Mouse (Mus musculus) liver, embryonic 16.5 days (tissue): ENCODE measurements around the gene Klf13. TPM values are rescaled to one million over a fixed set of nuclear protein-coding genes. Genes with fewer than 3 reads are reported as not detected.

Experiments used
- ATAC-seq: fragments of 200-750 bp; cut with Nextera tagmentation; 2 replicates; pipeline ENCODE4 v1.8.0; 2017; ENCODE audit warnings: low read depth, mild to moderate bottlenecking, moderate number of reproducible peaks, moderate library complexity
- H3K27ac ChIP-seq: fragments of 300-500 bp; sonication (generic); 2 replicates; pipeline ENCODE4 v1.5.1; 2014; ENCODE audit warnings: mild to moderate bottlenecking, low read length
- H3K27me3 ChIP-seq: fragments of 300-500 bp; sonication (generic); 2 replicates; pipeline ENCODE4 v1.6.1; 2014; ENCODE audit warnings: low read depth, low read length, mixed read lengths; ENCODE audit not compliant: control insufficient read depth, insufficient read depth
- H3K36me3 ChIP-seq: fragments of 300-500 bp; sonication (generic); 2 replicates; pipeline ENCODE4 v1.6.1; 2014; ENCODE audit warnings: mild to moderate bottlenecking; ENCODE audit not compliant: control insufficient read depth, insufficient read depth
- H3K4me1 ChIP-seq: fragments of 300-500 bp; sonication (generic); 2 replicates; pipeline ENCODE4 v1.6.1; 2014; ENCODE audit warnings: low read depth, low read length, mixed read lengths; ENCODE audit not compliant: control insufficient read depth
- H3K4me2 ChIP-seq: fragments of 300-500 bp; sonication (generic); 2 replicates; pipeline ENCODE4 v1.6.1; 2014; ENCODE audit warnings: low read depth, low read length, mixed read lengths
- H3K4me3 ChIP-seq: fragments of 300-500 bp; sonication (generic); 2 replicates; pipeline ENCODE4 v1.5.1; 2014; ENCODE audit warnings: low read depth, mild to moderate bottlenecking, low read length
- H3K9ac ChIP-seq: fragments of 300-500 bp; sonication (generic); 2 replicates; pipeline ENCODE4 v1.6.1; 2014; ENCODE audit warnings: low read depth, low read length
- H3K9me3 ChIP-seq: fragments of 300-500 bp; sonication (generic); replicated peaks from 2 replicates; pipeline ENCODE4 v1.6.1; 2016; ENCODE audit warnings: low read length; ENCODE audit not compliant: control insufficient read depth
- WGBS: fragments of 180-500 bp; shearing (Covaris S2); extraction: QIAGEN DNeasy Blood & Tissue Kit; methylation state at CpG from one replicate; pipeline ENCODE4 v1.1.7; 2014; ENCODE audit not compliant: insufficient replicate concordance; 5-methylcytosine and 5-hydroxymethylcytosine counted together
- polyA plus RNA-seq: library from polyadenylated mRNA; unstranded; fragments of >200 nt; fragmentation: Nextera tagmentation; extraction: Ambion mirVana; gene quantifications from 2 replicates; pipeline ENCODE4 v1.2.1, GENCODE M21; 2015

Gene Klf13
- polyA plus RNA-seq, 1 experiment from 2014 or later: 16.6 TPM

GRCm38 (mm10) chr7:63899925-63900324 is 38.8 kb downstream of the Klf13 start:
- Histone ChIP-seq H3K9me3 (no peaks in the 10 kb centered on the region), H3K27ac (no peak overlapping the region), H3K36me3 (no peaks in the 10 kb centered on the region), H3K27me3 (no peaks in the 10 kb centered on the region; the same call in 1 of the 2 replicates), H3K4me1 (peaks cover 59% of the 10 kb centered on the region), H3K9ac (no peak overlapping the region), H3K4me3 (no peak overlapping the region), H3K4me2 (no peak overlapping the region)
- 79% methylated on average over 8 of the region's 8 CpGs for WGBS
- no peak for ATAC-seq

- 86% methylated on average over 6 of the region's 6 CpGs for WGBS
- no peak overlapping the region for H3K9ac ChIP-seq
These were observed 40.5 kb downstream of the Klf13 start for GRCm38 (mm10) chr7:63898201-63898600.

GRCm38 (mm10) chr7:63897655-63898054 is 41.1 kb downstream of the Klf13 start:
- ATAC-seq: no peak
- Histone ChIP-seq H3K36me3 (no peaks in the 10 kb centered on the region), H3K4me3 (peak overlapping the region; percentile 44), H3K9ac (peak overlapping the region; percentile 68), H3K9me3 (no peaks in the 10 kb centered on the region), H3K27me3 (no peaks in the 10 kb centered on the region; the same call in 1 of the 2 replicates), H3K27ac (peak overlapping the region; percentile 89), H3K4me1 (peaks cover 42% of the 10 kb centered on the region), H3K4me2 (peak overlapping the region; percentile 73)
- WGBS: 26% methylated on average over 3 of the region's 3 CpGs

More at GRCm38 (mm10) chr7:63898201-63898600, 40.5 kb downstream of the Klf13 start:
- no peak for ATAC-seq
- Histone ChIP-seq H3K4me3 (no peak overlapping the region), H3K36me3 (no peaks in the 10 kb centered on the region), H3K9me3 (no peaks in the 10 kb centered on the region), H3K27me3 (no peaks in the 10 kb centered on the region; the same call in 1 of the 2 replicates), H3K4me1 (peaks cover 48% of the 10 kb centered on the region), H3K27ac (no peak overlapping the region; the same call in 1 of the 2 replicates), H3K4me2 (no peak overlapping the region)

GRCm38 (mm10) chr7:63896968-63897468 is 41.7 kb downstream of the Klf13 start:
- Histone ChIP-seq H3K4me2 (peak overlapping the region; percentile 73), H3K27ac (peak overlapping the region; percentile 89), H3K36me3 (no peaks in the 10 kb centered on the region), H3K9ac (peak overlapping the region; percentile 68), H3K27me3 (no peaks in the 10 kb centered on the region; the same call in 1 of the 2 replicates), H3K4me1 (peaks cover 41% of the 10 kb centered on the region), H3K4me3 (peak overlapping the region; percentile 44), H3K9me3 (no peaks in the 10 kb centered on the region)
- peak; percentile 94 for ATAC-seq
- 0% methylated on average over 22 of the region's 22 CpGs for WGBS

- Histone ChIP-seq H3K4me3 (peak overlapping the region; percentile 44), H3K36me3 (peaks cover under 1% of the 10 kb centered on the region; the same call in 1 of the 2 replicates), H3K4me1 (peaks cover 39% of the 10 kb centered on the region), H3K27ac (peak overlapping the region; percentile 89), H3K4me2 (peak overlapping the region; percentile 73), H3K9ac (peak overlapping the region; percentile 68), H3K9me3 (no peaks in the 10 kb centered on the region), H3K27me3 (no peaks in the 10 kb centered on the region; the same call in 1 of the 2 replicates)
- ATAC-seq: no peak
- 16% methylated on average over 16 of the region's 17 CpGs for WGBS
These were observed 42.3 kb downstream of the Klf13 start for GRCm38 (mm10) chr7:63896276-63896967.

- no peak overlapping the region for H3K4me3 ChIP-seq
- no peak overlapping the region for H3K27ac ChIP-seq
- 65% methylated on average over 3 of the region's 3 CpGs for WGBS
- peaks cover 3% of the 10 kb centered on the region; the same call in 1 of the 2 replicates for H3K36me3 ChIP-seq
- no peaks in the 10 kb centered on the region for H3K9me3 ChIP-seq
- no peak overlapping the region for H3K4me2 ChIP-seq
- no peak overlapping the region for H3K9ac ChIP-seq
- no peaks in the 10 kb centered on the region; the same call in 1 of the 2 replicates for H3K27me3 ChIP-seq
- peaks cover 39% of the 10 kb centered on the region for H3K4me1 ChIP-seq
- ATAC-seq: no peak
These were observed 43.5 kb downstream of the Klf13 start for GRCm38 (mm10) chr7:63895223-63895622.

- H3K4me3 ChIP-seq: no peak overlapping the region
- peaks cover 39% of the 10 kb centered on the region for H3K4me1 ChIP-seq
- ATAC-seq: no peak
- WGBS: 46% methylated on average over 4 of the region's 4 CpGs
- no peaks in the 10 kb centered on the region for H3K9me3 ChIP-seq
- no peak overlapping the region for H3K9ac ChIP-seq
- H3K36me3 ChIP-seq: peaks cover 6% of the 10 kb centered on the region; the same call in 1 of the 2 replicates
- H3K27ac ChIP-seq: no peak overlapping the region
- H3K4me2 ChIP-seq: no peak overlapping the region
- H3K27me3 ChIP-seq: no peaks in the 10 kb centered on the region; the same call in 1 of the 2 replicates
These were observed 44.1 kb downstream of the Klf13 start for GRCm38 (mm10) chr7:63894662-63895061.

GRCm38 (mm10) chr7:63893729-63894128 is 45.0 kb downstream of the Klf13 start:
- Histone ChIP-seq H3K4me2 (no peak overlapping the region), H3K27ac (no peak overlapping the region), H3K36me3 (peaks cover 6% of the 10 kb centered on the region; the same call in 1 of the 2 replicates), H3K27me3 (no peaks in the 10 kb centered on the region; the same call in 1 of the 2 replicates), H3K4me3 (no peak overlapping the region), H3K4me1 (peaks cover 39% of the 10 kb centered on the region), H3K9ac (no peak overlapping the region), H3K9me3 (no peaks in the 10 kb centered on the region)
- no peak for ATAC-seq
- 55% methylated on average over 4 of the region's 4 CpGs for WGBS

DNA sequence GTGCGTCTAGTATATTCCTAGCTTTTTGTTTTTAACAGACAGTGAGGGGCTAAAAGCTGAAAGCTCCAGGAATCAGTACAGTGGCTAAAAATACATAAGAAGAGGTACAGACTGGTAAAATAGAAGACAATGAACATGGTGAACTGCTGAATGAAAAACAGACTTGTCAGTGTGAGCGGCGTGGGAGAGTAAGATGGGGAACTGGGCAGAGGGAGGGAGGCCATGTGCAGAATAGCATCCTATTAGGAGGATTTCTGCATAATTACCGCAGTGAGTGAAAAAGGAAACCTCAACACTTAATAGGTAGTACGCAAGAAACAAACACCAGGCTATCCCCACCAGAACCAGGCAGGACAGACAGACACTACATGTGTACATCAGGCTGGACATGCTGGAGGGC is 45.5 kb downstream of the Klf13 start:
- no peaks in the 10 kb centered on the region for H3K9me3 ChIP-seq
- H3K36me3 ChIP-seq: peaks cover 6% of the 10 kb centered on the region; the same call in 1 of the 2 replicates
- no peaks in the 10 kb centered on the region for H3K27me3 ChIP-seq
- H3K4me2 ChIP-seq: no peak overlapping the region
- ATAC-seq: no peak
- no peak overlapping the region for H3K9ac ChIP-seq
- 90% methylated on average over 5 of the region's 5 CpGs for WGBS
- no peak overlapping the region for H3K4me3 ChIP-seq
- H3K27ac ChIP-seq: no peak overlapping the region
- H3K4me1 ChIP-seq: peaks cover 35% of the 10 kb centered on the region
